Mouse (Mus musculus) mouse trophoblast stem cell (cell line): ENCODE measurements at regions not wholly inside any gene's neighbourhood (a gene's known extent, or its start where the extent isn't known, plus 50 kb on each side); places are given as distances from the start of the nearest gene placed in this dataset.
"Not testable (repeated sequence)": the region's sequence is repeated elsewhere in the genome, so short reads cannot be mapped to it uniquely, and the experiment has no call there.

Experiments
- in situ Hi-C, 2 experiments: fragments of 300-500 bp; cut with MseI, MboI; formaldehyde crosslinking; loops; 2 replicates in 1 of 2; 3 replicates in 1 of 2; pipeline ENCODE4 v1.15.1; 2025

- in situ Hi-C loops, result not testable (repeated sequence)
Measured at GRCm38 (mm10) chr2:116526203-116526602, 352.3 kb upstream of the Tmco5 start.

- in situ Hi-C loops, result no loop called here
Measured at GRCm38 (mm10) chr2:116536453-116536852, 342.0 kb upstream of the Tmco5 start.

- in situ Hi-C loops, result no loop called here
Measured at GRCm38 (mm10) chr2:116559350-116559749, 319.1 kb upstream of the Tmco5 start.

GRCm38 (mm10) chr2:116583989-116584388 lies 294.5 kb upstream of the Tmco5 start:
- in situ Hi-C loops, result no loop called here

GRCm38 (mm10) chr2:116586203-116586959 lies 292.1 kb upstream of the Tmco5 start:
- in situ Hi-C loops, result no loop called here

GRCm38 (mm10) chr2:116605869-116606268 lies 272.6 kb upstream of the Tmco5 start:
- in situ Hi-C loops, result no loop called here

- in situ Hi-C loops, result no loop called here
Measured at GRCm38 (mm10) chr2:116639935-116640334, 238.6 kb upstream of the Tmco5 start.

DNA sequence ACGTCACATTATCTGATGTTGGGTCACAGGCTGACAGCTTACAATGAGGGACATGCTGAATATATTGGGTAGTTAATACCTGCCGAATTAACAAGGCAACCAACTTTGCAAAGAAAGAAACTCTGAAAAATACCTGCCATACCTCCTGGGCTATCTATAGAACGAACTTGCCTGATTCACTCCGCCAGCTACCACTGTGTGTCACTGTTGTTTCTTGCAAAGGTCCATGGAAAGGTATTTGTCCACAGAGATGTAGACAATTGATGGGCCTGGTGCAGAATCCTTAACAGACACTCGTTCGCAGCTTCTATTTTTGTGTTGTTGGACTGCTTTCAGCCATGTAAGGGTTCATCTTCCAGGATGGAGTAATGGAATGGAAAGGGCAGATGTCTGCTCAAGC lies 226.4 kb upstream of the Tmco5 start:
- in situ Hi-C loops, result no loop called here

- in situ Hi-C loops, result no loop called here
Measured at GRCm38 (mm10) chr2:116685756-116686155, 192.7 kb upstream of the Tmco5 start.

GRCm38 (mm10) chr2:116697542-116697941 lies 180.9 kb upstream of the Tmco5 start:
- in situ Hi-C loops, result no loop called here

DNA sequence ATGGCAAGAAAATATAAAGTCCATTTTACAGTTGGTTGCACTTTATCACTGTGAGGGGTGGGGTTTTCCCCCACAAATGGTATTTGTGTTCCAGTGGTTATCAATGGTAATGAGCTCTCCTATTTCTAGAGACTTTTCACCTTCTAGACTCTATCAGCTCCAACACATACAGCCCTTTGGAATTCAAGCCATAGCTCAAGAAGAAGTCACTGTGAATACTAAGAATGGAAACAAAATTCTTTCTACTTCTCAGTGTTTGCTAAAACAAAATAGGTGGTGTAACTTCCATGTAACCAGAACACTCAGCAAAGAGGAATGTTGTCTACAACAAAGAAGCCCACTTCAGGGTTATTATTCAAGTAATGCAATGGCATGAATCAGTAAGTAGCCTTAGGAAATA lies 173.8 kb upstream of the Tmco5 start:
- in situ Hi-C loops, result no loop called here

- in situ Hi-C loops, result no loop called here
Measured at GRCm38 (mm10) chr2:116709608-116710007, 168.9 kb upstream of the Tmco5 start.

DNA sequence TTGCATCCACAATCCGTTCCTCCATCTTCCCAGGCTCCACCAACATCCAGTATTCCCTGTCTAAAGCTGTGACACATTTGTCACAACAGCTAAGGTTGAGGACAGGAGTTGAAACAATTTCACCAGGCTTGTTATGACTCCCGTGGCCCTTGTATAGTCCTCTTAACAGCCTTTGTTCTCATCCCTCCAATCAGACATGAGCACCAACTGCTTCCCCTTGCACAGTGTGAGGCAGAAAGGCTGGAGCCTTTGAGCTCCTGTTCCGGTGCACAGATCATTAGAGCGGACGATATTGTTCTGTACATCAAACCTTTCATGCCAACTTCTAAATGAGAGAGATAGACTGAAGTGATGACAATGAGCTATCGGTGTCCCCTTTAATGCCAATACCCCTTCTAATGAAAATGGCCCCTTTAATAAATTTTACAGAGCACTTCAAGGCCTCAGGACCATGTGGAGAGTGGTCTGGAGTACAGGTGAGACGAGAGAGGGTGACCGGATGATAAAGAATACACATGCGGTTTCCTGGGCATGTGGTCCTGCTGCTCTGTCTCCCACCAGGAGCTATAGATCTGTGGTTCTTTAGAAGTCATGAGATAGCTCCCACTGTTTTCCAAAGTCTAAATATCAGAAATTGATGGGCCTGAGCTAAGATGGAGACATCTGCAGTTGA lies 161.8 kb upstream of the Tmco5 start:
- in situ Hi-C loops, result no loop called here

GRCm38 (mm10) chr2:116718637-116719036 lies 159.9 kb upstream of the Tmco5 start:
- in situ Hi-C loops, result no loop called here

DNA sequence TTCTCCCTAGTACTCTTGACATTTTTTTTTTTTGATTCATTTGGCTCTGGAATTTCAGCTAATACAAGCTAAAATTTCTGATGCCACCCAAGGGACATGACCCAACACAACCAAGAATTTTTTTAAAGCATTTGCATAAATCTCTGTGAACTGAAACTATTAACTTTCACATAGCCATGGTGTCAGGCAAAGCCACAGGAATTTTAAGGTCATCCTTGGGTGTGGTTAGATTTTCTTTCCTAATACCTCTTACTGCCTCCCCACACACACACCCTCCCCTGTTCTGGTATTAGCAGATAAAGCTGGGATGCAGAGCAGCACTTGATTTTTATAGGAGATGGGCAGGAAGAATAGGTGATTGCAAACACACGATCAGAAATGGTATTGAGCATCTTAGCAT lies 150.9 kb upstream of the Tmco5 start:
- in situ Hi-C loops, result no loop called here

GRCm38 (mm10) chr2:116735702-116736101 lies 142.8 kb upstream of the Tmco5 start:
- in situ Hi-C loops, result no loop called here

- in situ Hi-C loops, result loop anchor here in 1 of 2 experiments (5.0 kb wide), 1 partner anchor 54 kb away; no protein-coding TSS in a partner anchor
Measured at GRCm38 (mm10) chr2:116768459-116769047, 109.9 kb upstream of the Tmco5 start.

- in situ Hi-C loops, result loop anchor here in 1 of 2 experiments (5.0 kb wide), 1 partner anchor 53 kb away; no protein-coding TSS in a partner anchor
Measured at GRCm38 (mm10) chr2:116769186-116769585, 109.3 kb upstream of the Tmco5 start.

DNA sequence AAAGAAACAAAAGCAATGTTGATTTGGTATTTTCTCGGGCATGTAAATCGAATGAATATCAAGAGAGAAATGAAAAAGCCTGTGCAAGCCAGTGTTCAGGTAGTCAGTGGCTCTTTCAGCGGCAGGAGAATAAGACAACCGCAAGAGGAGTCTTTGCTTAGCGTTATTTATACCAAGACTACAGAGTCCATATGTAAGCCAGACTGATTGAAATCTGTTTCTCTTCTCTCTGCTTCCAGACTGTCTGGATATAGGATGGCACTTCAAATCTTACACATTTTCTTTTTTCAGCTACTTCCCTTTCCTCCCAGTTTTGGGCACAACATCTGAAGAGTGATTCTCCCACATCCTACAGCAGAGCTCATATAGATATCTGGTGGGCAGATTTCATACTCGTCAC lies 105.9 kb upstream of the Tmco5 start:
- in situ Hi-C loops, result no loop called here

DNA sequence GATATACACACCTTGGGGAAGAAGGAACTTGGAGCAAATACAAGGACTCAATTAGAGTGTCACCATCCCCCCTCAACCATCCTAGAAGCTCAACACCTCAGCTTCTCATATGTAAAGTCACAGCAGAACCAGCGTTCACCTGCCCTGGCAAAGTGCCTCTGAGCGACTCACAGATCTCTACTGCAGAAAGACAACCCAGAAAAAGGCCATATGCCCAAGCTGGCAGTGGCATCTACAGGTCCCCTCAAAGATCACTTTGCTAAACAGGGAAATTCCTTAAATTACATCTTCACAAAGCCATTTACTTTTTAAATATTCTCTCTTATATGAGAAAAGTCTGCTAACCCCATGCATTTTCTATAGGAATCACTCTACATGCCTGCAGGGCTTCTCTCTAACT lies 78.3 kb upstream of the Tmco5 start:
- in situ Hi-C loops, result no loop called here

DNA sequence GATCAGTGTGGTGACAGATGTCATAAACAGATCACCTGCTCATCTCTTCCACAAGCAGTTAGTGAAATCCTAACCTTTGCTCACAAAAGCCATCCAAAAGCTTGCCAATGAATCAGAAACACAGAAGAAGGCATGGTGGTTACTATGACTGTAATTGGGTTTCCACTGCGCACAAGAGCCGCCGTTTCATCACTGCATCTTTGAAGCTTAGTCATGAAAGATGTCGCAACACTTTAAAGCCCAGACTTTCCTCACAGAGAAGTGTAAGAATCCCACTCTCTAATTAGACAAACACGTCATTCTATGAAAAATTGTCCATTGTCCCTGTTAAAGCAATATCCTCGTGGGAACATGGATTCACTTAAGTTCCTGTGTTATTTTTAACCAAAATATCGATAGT lies 76.9 kb upstream of the Tmco5 start:
- in situ Hi-C loops, result no loop called here

- in situ Hi-C loops, result no loop called here
Measured at GRCm38 (mm10) chr2:116807207-116807606, 71.3 kb upstream of the Tmco5 start.

GRCm38 (mm10) chr2:116807636-116808035 lies 70.9 kb upstream of the Tmco5 start:
- in situ Hi-C loops, result no loop called here
